Mouse (Mus musculus) cerebellum, adult 9-11 months (tissue): ENCODE data around the gene Gm4894.

Experiments
- DNase-seq: peaks from one replicate; pipeline ENCODE4 v3.0.0; 2022

Gm4894 gene

GRCm38 (mm10) chr9:49250231-49250630 lies at the start of gene Gm4894:
Gm4894 (plus strand) TSS chr9:49250531.
- DNase-seq = no peak

- no peak for DNase-seq
Observed at GRCm38 (mm10) chr9:49206331-49206730, 44.0 kb upstream of the Gm4894 start.

GRCm38 (mm10) chr9:49211493-49211892 lies 38.8 kb upstream of the Gm4894 start:
- DNase-seq = no peak

- DNase-seq = no peak
Observed at GRCm38 (mm10) chr9:49214734-49215133, 35.6 kb upstream of the Gm4894 start.

GRCm38 (mm10) chr9:49217626-49218607 lies 32.4 kb upstream of the Gm4894 start:
- no peak for DNase-seq

- DNase-seq = no peak
Observed at GRCm38 (mm10) chr9:49224488-49224887, 25.8 kb upstream of the Gm4894 start.

- DNase-seq = no peak
Observed at GRCm38 (mm10) chr9:49227442-49227841, 22.9 kb upstream of the Gm4894 start.

GRCm38 (mm10) chr9:49229054-49229453 lies 21.3 kb upstream of the Gm4894 start:
- DNase-seq = no peak

GRCm38 (mm10) chr9:49246839-49247238 lies 3.5 kb upstream of the Gm4894 start:
- peak; percentile 14 for DNase-seq

- DNase-seq = peak; percentile 5
Observed at GRCm38 (mm10) chr9:49268949-49269348, 18.6 kb downstream of the Gm4894 start.

GRCm38 (mm10) chr9:49273566-49273965 lies 23.2 kb downstream of the Gm4894 start:
- peak; percentile 16 for DNase-seq

GRCm38 (mm10) chr9:49275976-49276375 lies 25.6 kb downstream of the Gm4894 start:
- no peak for DNase-seq

- DNase-seq = no peak
Observed at GRCm38 (mm10) chr9:49276542-49277334, 26.4 kb downstream of the Gm4894 start.

GRCm38 (mm10) chr9:49295101-49295500 lies 44.8 kb downstream of the Gm4894 start:
- no peak for DNase-seq

- DNase-seq = no peak
Observed at GRCm38 (mm10) chr9:49307576-49307975, 57.2 kb downstream of the Gm4894 start.

- DNase-seq = no peak
Observed at GRCm38 (mm10) chr9:49310821-49311220, 60.5 kb downstream of the Gm4894 start.

- DNase-seq = no peak
Observed at GRCm38 (mm10) chr9:49318638-49319037, 68.3 kb downstream of the Gm4894 start.
